Mouse (Mus musculus): ENCODE measurements at regions not wholly inside any gene's neighbourhood (a gene's known extent, or its start where the extent isn't known, plus 50 kb on each side); places are given as distances from the start of the nearest gene placed in this dataset.

- H3K27ac ChIP-seq (ENCODE audit: low read depth, low read length): no peak overlapping the region
Measured at GRCm38 (mm10) chr17:9845451-9846075, 176.0 kb upstream of the Pabpc6 start.

GRCm38 (mm10) chr17:9841103-9841502 is 171.6 kb upstream of the Pabpc6 start:
- Histone ChIP-seq H3K9me3 (replicated peaks; ENCODE audit: control insufficient read depth, low read length) (no peaks in the 10 kb centered on the region), H3K4me1 (ENCODE audit: control insufficient read depth, insufficient read depth, low read length) (no peaks in the 10 kb centered on the region), H3K36me3 (ENCODE audit: control insufficient read depth, insufficient read depth, low read length) (no peaks in the 10 kb centered on the region), H3K4me3 (ENCODE audit: low read depth, low read length) (no peak overlapping the region), H3K27ac (ENCODE audit: low read depth, low read length) (no peak overlapping the region), H3K9ac (ENCODE audit: low read length) (no peak overlapping the region), H3K4me2 (ENCODE audit: low read length) (no peak overlapping the region), H3K27me3 (replicated peaks; ENCODE audit: control insufficient read depth, insufficient read depth, low read length) (no peaks in the 10 kb centered on the region)
- ATAC-seq (no peak), DNase-seq (ENCODE audit: low spot score) (no peak)
- WGBS: 90% methylated on average over 2 of the region's 2 CpGs

More at GRCm38 (mm10) chr17:9845451-9846075, 176.0 kb upstream of the Pabpc6 start:
- Histone ChIP-seq H3K4me3 (ENCODE audit: low read depth, low read length) (no peak overlapping the region), H3K36me3 (ENCODE audit: control insufficient read depth, insufficient read depth, low read length) (no peaks in the 10 kb centered on the region), H3K27me3 (replicated peaks; ENCODE audit: control insufficient read depth, insufficient read depth, low read length) (no peaks in the 10 kb centered on the region), H3K9me3 (replicated peaks; ENCODE audit: control insufficient read depth, low read length) (no peaks in the 10 kb centered on the region), H3K4me2 (ENCODE audit: low read length) (no peak overlapping the region), H3K9ac (ENCODE audit: low read length) (no peak overlapping the region), H3K4me1 (ENCODE audit: control insufficient read depth, insufficient read depth, low read length) (no peaks in the 10 kb centered on the region)
- ATAC-seq: no peak
- WGBS: 71% methylated on average over 4 of the region's 4 CpGs
- DNase-seq (ENCODE audit: low spot score): no peak

GRCm38 (mm10) chr17:9839256-9839655 is 169.7 kb upstream of the Pabpc6 start:
- Histone ChIP-seq H3K4me1 (ENCODE audit: control insufficient read depth, insufficient read depth, low read length) (no peaks in the 10 kb centered on the region), H3K27me3 (replicated peaks; ENCODE audit: control insufficient read depth, insufficient read depth, low read length) (no peaks in the 10 kb centered on the region), H3K4me2 (ENCODE audit: low read length) (no peak overlapping the region), H3K9me3 (replicated peaks; ENCODE audit: control insufficient read depth, low read length) (no peaks in the 10 kb centered on the region), H3K4me3 (ENCODE audit: low read depth, low read length) (no peak overlapping the region), H3K9ac (ENCODE audit: low read length) (no peak overlapping the region), H3K27ac (ENCODE audit: low read depth, low read length) (no peak overlapping the region), H3K36me3 (ENCODE audit: control insufficient read depth, insufficient read depth, low read length) (no peaks in the 10 kb centered on the region)
- ATAC-seq (no peak), DNase-seq (ENCODE audit: low spot score) (no peak)
- 86% methylated on average over 7 of the region's 7 CpGs for WGBS

- Histone ChIP-seq H3K27ac (ENCODE audit: low read depth, low read length) (no peak overlapping the region), H3K9ac (ENCODE audit: low read length) (no peak overlapping the region), H3K4me2 (ENCODE audit: low read length) (no peak overlapping the region), H3K36me3 (ENCODE audit: control insufficient read depth, insufficient read depth, low read length) (no peaks in the 10 kb centered on the region), H3K27me3 (replicated peaks; ENCODE audit: control insufficient read depth, insufficient read depth, low read length) (no peaks in the 10 kb centered on the region), H3K4me3 (ENCODE audit: low read depth, low read length) (no peak overlapping the region), H3K4me1 (ENCODE audit: control insufficient read depth, insufficient read depth, low read length) (no peaks in the 10 kb centered on the region), H3K9me3 (replicated peaks; ENCODE audit: control insufficient read depth, low read length) (no peaks in the 10 kb centered on the region)
- ATAC-seq (no peak), DNase-seq (ENCODE audit: low spot score) (no peak)
- WGBS: 77% methylated on average over 7 of the region's 7 CpGs
Measured at GRCm38 (mm10) chr17:9836995-9837842, 167.7 kb upstream of the Pabpc6 start.

GRCm38 (mm10) chr17:9829895-9830294 is 160.4 kb upstream of the Pabpc6 start:
- no peak overlapping the region for H3K9ac ChIP-seq (ENCODE audit: low read length)
- no peak overlapping the region for H3K4me2 ChIP-seq (ENCODE audit: low read length)
- H3K27ac ChIP-seq (ENCODE audit: low read depth, low read length): no peak overlapping the region
- H3K4me1 ChIP-seq (ENCODE audit: control insufficient read depth, insufficient read depth, low read length): no peaks in the 10 kb centered on the region
- ATAC-seq (no peak), DNase-seq (ENCODE audit: low spot score) (peak; percentile 4)
- H3K36me3 ChIP-seq (ENCODE audit: control insufficient read depth, insufficient read depth, low read length): no peaks in the 10 kb centered on the region
- H3K4me3 ChIP-seq (ENCODE audit: low read depth, low read length): no peak overlapping the region
- H3K9me3 ChIP-seq (replicated peaks; ENCODE audit: control insufficient read depth, low read length): no peaks in the 10 kb centered on the region
- no peaks in the 10 kb centered on the region for H3K27me3 ChIP-seq (replicated peaks; ENCODE audit: control insufficient read depth, insufficient read depth, low read length)
- 77% methylated on average over 5 of the region's 5 CpGs for whole genome bisulfite sequencing

- H3K27ac ChIP-seq (ENCODE audit: low read depth, low read length): no peak overlapping the region
- no peaks in the 10 kb centered on the region for H3K4me1 ChIP-seq (ENCODE audit: control insufficient read depth, insufficient read depth, low read length)
- no peak for DNase-seq (ENCODE audit: low spot score)
- no peak for ATAC-seq
- H3K4me2 ChIP-seq (ENCODE audit: low read length): no peak overlapping the region
- H3K4me3 ChIP-seq (ENCODE audit: low read depth, low read length): no peak overlapping the region
- H3K27me3 ChIP-seq (replicated peaks; ENCODE audit: control insufficient read depth, insufficient read depth, low read length): no peaks in the 10 kb centered on the region
- no peaks in the 10 kb centered on the region for H3K9me3 ChIP-seq (replicated peaks; ENCODE audit: control insufficient read depth, low read length)
- 90% methylated on average over 4 of the region's 4 CpGs for WGBS
- no peak overlapping the region for H3K9ac ChIP-seq (ENCODE audit: low read length)
- no peaks in the 10 kb centered on the region for H3K36me3 ChIP-seq (ENCODE audit: control insufficient read depth, insufficient read depth, low read length)
Measured at GRCm38 (mm10) chr17:9821358-9821757, 151.8 kb upstream of the Pabpc6 start.

- Histone ChIP-seq H3K27ac (ENCODE audit: low read depth, low read length) (no peak overlapping the region), H3K27me3 (replicated peaks; ENCODE audit: control insufficient read depth, insufficient read depth, low read length) (no peaks in the 10 kb centered on the region), H3K4me3 (ENCODE audit: low read depth, low read length) (no peak overlapping the region), H3K36me3 (ENCODE audit: control insufficient read depth, insufficient read depth, low read length) (no peaks in the 10 kb centered on the region), H3K4me1 (ENCODE audit: control insufficient read depth, insufficient read depth, low read length) (no peaks in the 10 kb centered on the region), H3K9me3 (replicated peaks; ENCODE audit: control insufficient read depth, low read length) (no peaks in the 10 kb centered on the region), H3K4me2 (ENCODE audit: low read length) (no peak overlapping the region), H3K9ac (ENCODE audit: low read length) (no peak overlapping the region)
- DNase-seq (ENCODE audit: low spot score) (no peak), ATAC-seq (no peak)
Measured at GRCm38 (mm10) chr17:9817056-9817455, 147.5 kb upstream of the Pabpc6 start.

- peaks cover 5% of the 10 kb centered on the region for H3K4me1 ChIP-seq (ENCODE audit: control insufficient read depth, insufficient read depth, low read length)
- no peak overlapping the region for H3K9ac ChIP-seq (ENCODE audit: low read length)
- no peaks in the 10 kb centered on the region for H3K27me3 ChIP-seq (replicated peaks; ENCODE audit: control insufficient read depth, insufficient read depth, low read length)
- H3K36me3 ChIP-seq (ENCODE audit: control insufficient read depth, insufficient read depth, low read length): no peaks in the 10 kb centered on the region
- no peak for DNase-seq (ENCODE audit: low spot score)
- no peak for ATAC-seq
- no peak overlapping the region for H3K27ac ChIP-seq (ENCODE audit: low read depth, low read length)
- no peak overlapping the region for H3K4me2 ChIP-seq (ENCODE audit: low read length)
- no peak overlapping the region for H3K4me3 ChIP-seq (ENCODE audit: low read depth, low read length)
- no peaks in the 10 kb centered on the region for H3K9me3 ChIP-seq (replicated peaks; ENCODE audit: control insufficient read depth, low read length)
- WGBS: 88% methylated on average over 8 of the region's 8 CpGs
Measured at GRCm38 (mm10) chr17:9797069-9797468, 127.6 kb upstream of the Pabpc6 start.

Data from forebrain, embryonic 14.5 days (tissue).